Mouse (Mus musculus) bone marrow, adult 2 months (tissue): ENCODE results near the gene Wnt10a. TPM values are rescaled to one million over a fixed set of nuclear protein-coding genes. Genes with fewer than 3 reads are reported as not detected.
A peak's percentile ranks its signal among the peaks of the same experiment; 100 is the strongest.

Source experiments
- H3K27ac ChIP-seq: fragments of 200-500 bp; 2 replicates; pipeline ENCODE4 v1.5.1; 2012; ENCODE audit warnings: low read depth, mild to moderate bottlenecking, control low read depth, inconsistent platforms, low read length; ENCODE audit not compliant: control insufficient read depth, poor library complexity, insufficient read depth
- H3K4me1 ChIP-seq: fragments of 200-500 bp; 2 replicates; pipeline ENCODE4 v1.6.1; 2011; ENCODE audit warnings: low read length; ENCODE audit not compliant: control insufficient read depth, insufficient read depth
- H3K4me3 ChIP-seq: fragments of 200-500 bp; replicated peaks from 2 replicates; pipeline ENCODE3; 2011; ENCODE audit warnings: mild to moderate bottlenecking, low read depth, low read length, control low read depth; ENCODE audit not compliant: control insufficient read depth
- CTCF ChIP-seq: fragments of 200-500 bp; IDR thresholded peaks from 2 replicates; pipeline ENCODE4 v1.5.1; 2011; ENCODE audit warnings: low read length, control low read depth; ENCODE audit not compliant: control insufficient read depth, insufficient read depth
- POLR2A ChIP-seq: fragments of 200-500 bp; IDR thresholded peaks from 2 replicates; pipeline ENCODE4 v1.6.1; 2011; ENCODE audit warnings: low read depth, mild to moderate bottlenecking, control low read depth, low read length, borderline replicate concordance; ENCODE audit not compliant: control insufficient read depth
- WGBS: fragments of 180-500 bp; shearing (Covaris S2); methylation state at CpG from one replicate; pipeline ENCODE4 v1.1.7; 2018; 5-methylcytosine and 5-hydroxymethylcytosine counted together
- polyA plus RNA-seq: library from polyadenylated mRNA; stranded (reverse); fragments of >200 nt; gene quantifications from 2 replicates; pipeline ENCODE4 v1.2.4, GENCODE M21; 2011; ENCODE audit warnings: low replicate concordance; ENCODE audit not compliant: missing spikeins, insufficient read depth, insufficient read length

Gene Wnt10a
- polyA plus RNA-seq, result not detected in 2 replicates

DNA sequence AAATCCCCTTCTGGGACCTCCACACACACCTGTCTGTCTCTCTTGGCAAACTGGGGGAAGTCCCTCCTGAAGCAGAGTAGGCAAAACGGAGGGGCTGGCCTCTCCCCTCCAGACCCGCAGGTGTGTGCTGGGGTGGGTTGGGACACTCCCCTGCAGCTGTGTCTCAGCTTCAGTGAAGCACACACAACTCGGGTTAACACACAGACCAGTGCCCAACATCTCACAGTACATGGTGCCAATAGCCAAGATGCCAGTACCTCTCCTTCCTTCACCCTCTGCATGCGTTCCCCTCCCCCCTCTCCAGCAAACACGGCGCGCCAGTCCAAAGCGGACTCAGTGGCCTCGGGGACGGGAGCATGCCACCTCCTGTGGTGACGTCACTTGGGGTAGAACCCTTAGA, at the start of gene Wnt10a:
Gene Wnt10a (plus strand): TSS at position 268 of the 400 bp plus-strand sequence.
- TF ChIP-seq CTCF (no peak), POLR2A (no peak)
- Histone ChIP-seq H3K4me3 (no peak within 1 kb of the TSS), H3K27ac (no peak within 1 kb of the TSS; the same call in 1 of the 2 replicates), H3K4me1 (no peaks in the 10 kb centered on the region; the same call in 1 of the 2 replicates)
- WGBS, result 3% methylated on average over 11 of the region's 11 CpGs

DNA sequence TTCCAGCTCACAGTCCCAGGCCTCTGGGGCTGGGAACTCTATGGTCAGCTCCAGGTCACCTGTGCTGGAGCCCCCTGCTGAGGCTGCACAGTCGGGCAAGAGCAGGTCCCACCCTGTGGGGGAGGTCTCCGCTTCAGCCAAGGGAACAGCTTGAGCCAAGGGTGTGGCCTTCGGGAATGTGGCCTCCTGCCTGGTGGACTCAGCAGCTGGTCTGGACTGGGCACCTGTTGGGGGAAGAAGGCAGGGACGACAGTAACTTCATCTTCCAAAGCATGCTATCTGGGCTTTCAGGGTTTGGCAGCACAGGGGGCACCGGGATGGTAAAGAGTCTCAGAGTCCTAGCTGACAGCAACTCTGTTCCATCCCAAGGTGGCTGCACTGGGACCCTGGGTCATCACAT, 44.0 kb upstream of the Wnt10a start:
- TF ChIP-seq CTCF (no peak), POLR2A (no peak)
- Histone ChIP-seq H3K4me3 (no peak overlapping the region), H3K4me1 (no peaks in the 10 kb centered on the region), H3K27ac (no peak overlapping the region)
- WGBS, result 79% methylated on average over 5 of the region's 5 CpGs

DNA sequence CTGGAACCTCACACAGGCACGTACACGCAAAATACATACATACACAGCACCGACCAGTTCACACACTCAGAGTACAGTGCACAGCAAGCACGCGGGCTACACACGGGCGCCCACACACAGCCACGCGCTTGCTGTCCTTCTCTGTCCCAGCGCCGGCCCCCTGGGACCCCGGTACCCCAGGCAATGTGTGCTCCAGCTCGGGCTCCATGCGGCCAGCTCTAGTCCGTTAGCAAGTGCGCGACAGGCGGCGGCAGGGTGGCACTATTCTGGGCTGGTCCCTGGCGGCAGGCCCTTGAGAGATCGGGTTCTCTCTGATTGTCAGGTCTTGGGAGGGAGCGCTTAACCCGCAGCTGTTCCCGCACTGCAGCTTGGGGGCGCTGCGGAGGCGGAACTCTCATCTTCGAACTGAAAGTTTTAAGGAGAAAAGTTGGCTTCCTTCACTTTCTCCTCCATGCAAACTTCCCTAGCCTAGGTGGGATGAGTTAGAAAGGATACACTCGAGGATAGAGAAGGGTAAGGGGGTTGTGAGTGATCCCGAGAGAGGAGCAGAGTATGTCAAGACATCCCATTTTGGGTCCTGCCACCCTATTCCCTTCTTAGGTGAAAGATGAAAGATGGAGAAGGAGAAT, 42.6 kb upstream of the Wnt10a start, which contains the start of gene Prkag3:
Gene Prkag3 (minus strand): TSS at position 579 of the 629 bp plus-strand sequence.
- H3K27ac ChIP-seq, result no peak within 1 kb of the TSS; the same call in 1 of the 2 replicates
- no peak within 1 kb of the TSS for H3K4me3 ChIP-seq
- H3K4me1 ChIP-seq, result peaks cover 3% of the 10 kb centered on the region; the same call in 1 of the 2 replicates
- no peak for TF ChIP-seq POLR2A
- peak; percentile 55; the same call in 1 of the 2 replicates for TF ChIP-seq CTCF
- 12% methylated on average over 30 of the region's 30 CpGs for WGBS

DNA sequence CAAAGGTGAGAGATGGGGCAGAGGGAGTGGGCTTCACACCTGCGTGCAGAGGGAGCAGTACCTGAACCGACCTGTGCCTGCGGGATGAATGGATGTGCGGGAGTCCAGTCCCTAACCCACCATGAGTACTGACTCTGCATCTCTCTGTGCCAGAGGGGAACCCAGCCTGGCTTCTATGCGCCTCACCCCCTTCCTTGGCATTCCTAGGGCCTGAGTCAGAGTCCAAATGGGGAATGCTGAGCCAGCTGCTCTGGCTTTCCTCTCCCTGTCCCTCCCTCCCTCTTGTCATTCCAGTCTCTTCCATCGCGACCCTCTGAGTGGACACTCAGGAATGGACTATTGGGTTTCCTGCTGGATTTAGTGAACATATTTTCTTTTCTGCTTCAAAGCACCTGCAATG, 42.0 kb upstream of the Wnt10a start:
- TF ChIP-seq CTCF, result no peak
- no peak for TF ChIP-seq POLR2A
- H3K4me1 ChIP-seq, result peaks cover 3% of the 10 kb centered on the region; the same call in 1 of the 2 replicates
- no peak overlapping the region for H3K4me3 ChIP-seq
- 76% methylated on average over 7 of the region's 7 CpGs for WGBS
- no peak overlapping the region; the same call in 1 of the 2 replicates for H3K27ac ChIP-seq

DNA sequence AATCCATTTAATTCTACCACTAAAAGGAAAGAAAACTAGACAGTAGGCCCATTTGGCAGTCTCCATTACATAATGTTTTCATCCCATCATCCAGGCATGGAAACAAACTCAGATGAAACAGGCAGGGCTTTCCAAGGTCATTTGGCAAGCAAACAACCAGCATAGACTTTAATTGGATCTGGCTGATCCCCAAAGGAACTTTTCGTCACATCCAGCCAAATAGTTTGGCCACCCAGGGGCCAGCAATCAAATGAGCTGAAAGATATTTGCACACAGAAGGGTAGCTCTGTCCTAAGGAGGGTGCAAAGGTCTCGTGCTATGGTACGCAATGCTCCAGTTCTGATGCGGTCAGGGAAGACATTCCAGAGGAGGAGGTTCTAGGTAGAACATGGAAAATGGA, 40.6 kb upstream of the Wnt10a start:
- no peak overlapping the region for H3K27ac ChIP-seq
- no peak overlapping the region for H3K4me3 ChIP-seq
- TF ChIP-seq CTCF (no peak), POLR2A (no peak)
- peaks cover 3% of the 10 kb centered on the region; the same call in 1 of the 2 replicates for H3K4me1 ChIP-seq
- WGBS, result 86% methylated on average over 4 of the region's 4 CpGs

DNA sequence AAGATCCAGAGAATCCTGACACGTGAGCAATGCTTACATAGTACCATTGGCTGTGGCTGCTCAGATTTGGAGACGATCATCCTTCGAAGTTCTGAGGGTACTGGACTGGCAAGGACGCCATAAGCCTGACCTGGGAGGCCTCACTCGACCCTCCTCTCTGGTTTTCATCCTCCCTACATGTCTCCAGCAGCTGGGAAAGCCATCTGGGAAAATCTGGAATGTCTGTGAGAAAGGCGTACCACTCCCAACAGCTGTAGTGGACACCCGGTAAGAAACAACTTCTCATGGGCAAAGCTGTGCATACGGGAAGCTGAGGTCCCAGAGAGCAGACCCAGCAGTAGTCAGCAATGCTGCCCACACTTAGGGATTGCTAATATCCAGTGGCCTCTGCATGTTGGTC, 39.2 kb upstream of the Wnt10a start:
- Histone ChIP-seq H3K4me1 (peaks cover 3% of the 10 kb centered on the region; the same call in 1 of the 2 replicates), H3K27ac (no peak overlapping the region), H3K4me3 (no peak overlapping the region)
- TF ChIP-seq POLR2A (no peak), CTCF (no peak)
- 85% methylated on average over 8 of the region's 8 CpGs for whole genome bisulfite sequencing

DNA sequence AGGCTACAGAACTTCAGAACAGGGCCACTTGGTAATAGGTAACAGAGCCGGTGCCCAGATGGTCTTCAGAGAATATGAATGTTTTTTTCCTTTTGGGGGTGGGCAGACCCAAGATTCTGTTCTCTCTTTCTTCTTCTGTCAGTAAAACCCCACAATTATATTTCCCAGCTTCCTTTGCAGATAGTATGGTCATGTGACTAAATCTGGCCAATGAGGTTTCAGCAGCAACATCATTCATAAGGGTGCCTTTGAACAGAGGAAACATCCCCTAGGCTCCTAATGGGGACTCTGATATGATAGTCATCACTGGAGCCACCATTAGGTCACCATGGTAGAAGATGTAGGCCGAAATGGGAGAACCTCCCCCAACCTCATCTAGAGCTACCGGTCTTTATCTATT, 38.5 kb upstream of the Wnt10a start:
- peaks cover 3% of the 10 kb centered on the region; the same call in 1 of the 2 replicates for H3K4me1 ChIP-seq
- no peak overlapping the region for H3K4me3 ChIP-seq
- no peak overlapping the region for H3K27ac ChIP-seq
- no peak for TF ChIP-seq CTCF
- no peak for TF ChIP-seq POLR2A
- WGBS, result 86% methylated on average over 3 of the region's 3 CpGs

DNA sequence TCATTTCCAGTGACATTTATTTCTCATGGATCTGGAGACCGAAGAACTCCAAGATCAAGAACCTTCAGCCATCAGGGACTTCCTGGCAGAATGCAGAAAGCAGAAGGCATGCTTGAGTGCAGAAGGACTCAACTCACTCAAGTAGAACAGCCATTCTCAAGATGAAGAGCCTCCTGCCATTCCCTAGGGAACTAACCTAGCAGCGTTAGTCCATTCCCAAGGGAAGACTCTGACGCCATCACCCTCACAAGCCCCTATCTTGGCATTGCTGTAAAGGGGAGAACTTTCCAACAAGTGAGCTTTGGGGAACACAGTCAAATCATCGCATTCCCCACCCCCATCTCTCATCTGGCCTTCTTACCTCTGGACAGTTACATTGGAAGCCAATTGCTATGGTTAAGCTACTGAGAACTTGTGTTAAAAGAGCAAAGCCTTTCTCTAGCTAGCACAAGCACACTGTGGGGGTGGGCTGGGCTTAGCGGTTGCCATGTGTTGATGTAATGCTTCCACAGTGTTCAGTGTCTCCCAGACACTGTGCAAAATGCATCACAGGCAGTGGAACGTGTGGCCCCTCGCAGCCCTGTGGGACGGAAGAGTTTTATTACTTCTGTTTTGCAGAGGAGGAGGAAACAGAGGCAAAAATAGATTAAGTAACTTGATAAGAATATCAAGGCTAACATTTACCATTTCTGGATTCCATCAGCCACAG, 37.9 kb upstream of the Wnt10a start:
- TF ChIP-seq POLR2A (no peak), CTCF (no peak)
- WGBS, result 43% methylated on average over 8 of the region's 8 CpGs
- Histone ChIP-seq H3K4me3 (no peak overlapping the region), H3K4me1 (peaks cover 3% of the 10 kb centered on the region; the same call in 1 of the 2 replicates), H3K27ac (no peak overlapping the region)
